Mouse (Mus musculus): ENCODE data around the gene Adam1a. TPM values are rescaled to one million over a fixed set of nuclear protein-coding genes. Genes with fewer than 3 reads are reported as not detected.

Adam1a gene
- polyA plus RNA-seq, 1 experiment from 2014 or later, result 6.9 TPM

GRCm38 (mm10) chr5:121569881-121570420 lies 24.7 kb upstream of the Adam1a start:
- Histone ChIP-seq H3K4me1 (ENCODE audit: control insufficient read depth, insufficient read depth, low read length) (no peaks in the 10 kb centered on the region), H3K27ac (replicated peaks; ENCODE audit: low read depth, low read length) (no peak overlapping the region), H3K36me3 (ENCODE audit: control insufficient read depth, insufficient read depth, low read length) (peaks cover 19% of the 10 kb centered on the region; the same call in 1 of the 2 replicates), H3K9me3 (ENCODE audit: control insufficient read depth, low read length) (no peaks in the 10 kb centered on the region), H3K4me2 (ENCODE audit: low read length) (no peak overlapping the region), H3K4me3 (replicated peaks; ENCODE audit: low read depth, low read length) (no peak overlapping the region), H3K27me3 (ENCODE audit: control insufficient read depth, insufficient read depth, low read length) (no peaks in the 10 kb centered on the region), H3K9ac (replicated peaks; ENCODE audit: low read length) (no peak overlapping the region)
- DNase-seq (peak; percentile 36), ATAC-seq (ENCODE audit: low FRiP score, low TSS enrichment) (no peak)
- WGBS, result 76% methylated on average over 8 of the region's 9 CpGs

GRCm38 (mm10) chr5:121566035-121566681 lies 20.9 kb upstream of the Adam1a start:
- WGBS, result 90% methylated on average over 16 of the region's 16 CpGs
- no peak for ATAC-seq (ENCODE audit: low FRiP score, low TSS enrichment)

GRCm38 (mm10) chr5:121564468-121564895 lies 19.2 kb upstream of the Adam1a start:
- H3K9ac ChIP-seq (replicated peaks; ENCODE audit: low read length), result no peak overlapping the region
- WGBS, result 9% methylated on average over 11 of the region's 11 CpGs
- peak overlapping the region; percentile 30 for H3K4me2 ChIP-seq (ENCODE audit: low read length)
- H3K27me3 ChIP-seq (ENCODE audit: control insufficient read depth, insufficient read depth, low read length), result no peaks in the 10 kb centered on the region
- DNase-seq (peak; percentile 89), ATAC-seq (ENCODE audit: low FRiP score, low TSS enrichment) (no peak)
- peaks cover 3% of the 10 kb centered on the region; the same call in 1 of the 2 replicates for H3K36me3 ChIP-seq (ENCODE audit: control insufficient read depth, insufficient read depth, low read length)
- H3K9me3 ChIP-seq (ENCODE audit: control insufficient read depth, low read length), result no peaks in the 10 kb centered on the region
- H3K27ac ChIP-seq (replicated peaks; ENCODE audit: low read depth, low read length), result no peak overlapping the region
- no peaks in the 10 kb centered on the region for H3K4me1 ChIP-seq (ENCODE audit: control insufficient read depth, insufficient read depth, low read length)
- H3K4me3 ChIP-seq (replicated peaks; ENCODE audit: low read depth, low read length), result no peak overlapping the region

More at GRCm38 (mm10) chr5:121566035-121566681, 20.9 kb upstream of the Adam1a start:
- peaks cover 6% of the 10 kb centered on the region; the same call in 1 of the 2 replicates for H3K36me3 ChIP-seq (ENCODE audit: control insufficient read depth, insufficient read depth, low read length)
- H3K4me3 ChIP-seq (replicated peaks; ENCODE audit: low read depth, low read length), result no peak overlapping the region
- DNase-seq, result no peak
- no peaks in the 10 kb centered on the region for H3K27me3 ChIP-seq (ENCODE audit: control insufficient read depth, insufficient read depth, low read length)
- no peaks in the 10 kb centered on the region for H3K9me3 ChIP-seq (ENCODE audit: control insufficient read depth, low read length)
- H3K4me1 ChIP-seq (ENCODE audit: control insufficient read depth, insufficient read depth, low read length), result no peaks in the 10 kb centered on the region
- no peak overlapping the region for H3K4me2 ChIP-seq (ENCODE audit: low read length)
- no peak overlapping the region for H3K27ac ChIP-seq (replicated peaks; ENCODE audit: low read depth, low read length)
- H3K9ac ChIP-seq (replicated peaks; ENCODE audit: low read length), result no peak overlapping the region

DNA sequence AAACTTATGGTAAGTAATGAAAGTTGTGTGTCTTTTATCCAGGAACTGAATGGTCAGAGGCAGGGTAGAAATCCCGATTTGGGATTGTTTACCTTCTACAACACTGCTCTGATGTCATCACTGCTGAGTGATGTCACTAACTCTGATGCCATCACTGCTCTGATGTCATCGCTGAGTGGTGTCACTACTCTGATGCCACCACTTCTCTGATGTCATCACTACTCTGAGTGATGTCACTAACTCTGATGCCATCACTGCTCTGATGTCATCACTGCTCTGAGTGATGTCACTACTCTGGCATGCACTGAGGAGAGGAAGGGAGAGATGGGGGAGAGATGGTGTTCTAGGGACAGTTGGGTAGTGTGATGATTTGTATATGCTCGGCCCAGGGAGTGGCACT lies 17.2 kb upstream of the Adam1a start:
- Histone ChIP-seq H3K4me2 (ENCODE audit: low read length) (no peak overlapping the region), H3K4me1 (ENCODE audit: control insufficient read depth, insufficient read depth, low read length) (no peaks in the 10 kb centered on the region), H3K9ac (replicated peaks; ENCODE audit: low read length) (no peak overlapping the region), H3K36me3 (ENCODE audit: control insufficient read depth, insufficient read depth, low read length) (no peaks in the 10 kb centered on the region), H3K27ac (replicated peaks; ENCODE audit: low read depth, low read length) (no peak overlapping the region), H3K4me3 (replicated peaks; ENCODE audit: low read depth, low read length) (no peak overlapping the region), H3K9me3 (ENCODE audit: control insufficient read depth, low read length) (no peaks in the 10 kb centered on the region), H3K27me3 (ENCODE audit: control insufficient read depth, insufficient read depth, low read length) (no peaks in the 10 kb centered on the region)
- 84% methylated on average over 3 of the region's 3 CpGs for WGBS
- DNase-seq (no peak), ATAC-seq (ENCODE audit: low FRiP score, low TSS enrichment) (no peak)

DNA sequence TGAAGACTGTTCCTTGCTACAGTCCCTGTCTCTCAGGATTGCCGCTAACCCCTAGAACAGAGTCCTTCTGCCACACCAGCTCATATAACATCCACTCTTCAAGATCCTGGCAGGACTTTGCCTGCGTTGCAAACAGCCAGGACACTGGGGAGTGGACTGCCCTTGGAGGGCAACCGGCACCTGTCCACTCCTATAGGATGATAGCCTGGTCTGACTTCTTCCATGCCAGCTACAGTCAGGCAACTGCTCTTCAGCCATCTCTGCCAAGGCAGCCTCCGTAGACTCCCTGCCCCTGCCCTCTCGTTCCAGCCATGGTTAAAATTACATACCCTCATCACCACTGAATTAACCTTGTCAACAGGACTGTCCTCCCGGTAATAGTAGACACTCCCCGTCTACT lies 3.9 kb upstream of the Adam1a start:
- no peak for DNase-seq
- H3K4me2 ChIP-seq (ENCODE audit: low read length), result no peak overlapping the region
- 86% methylated on average over 7 of the region's 7 CpGs for WGBS

DNA sequence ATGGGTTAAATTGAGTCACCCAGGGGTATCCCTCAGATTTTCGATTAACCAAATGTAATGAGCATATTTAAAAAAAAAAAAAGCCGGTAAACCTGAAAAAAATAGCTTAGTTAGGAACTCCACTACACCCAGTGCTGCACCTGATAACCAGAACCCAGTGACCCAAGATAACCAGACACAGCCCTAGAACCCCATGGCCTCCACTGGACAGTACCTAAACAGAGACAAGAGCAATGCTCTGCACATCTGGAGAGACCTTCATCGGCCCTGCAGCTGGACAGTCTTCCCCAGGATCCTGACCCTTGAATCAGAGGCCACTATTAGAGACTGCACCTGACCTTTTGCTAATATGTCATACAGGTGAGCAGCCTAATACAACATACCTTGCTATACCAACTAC lies 1.8 kb upstream of the Adam1a start:
- peaks cover 18% of the 10 kb centered on the region for H3K4me1 ChIP-seq (ENCODE audit: control insufficient read depth, insufficient read depth, low read length)
- 90% methylated on average over 3 of the region's 3 CpGs for WGBS
- no peak overlapping the region for H3K27ac ChIP-seq (replicated peaks; ENCODE audit: low read depth, low read length)
- 0 out of 2 replicates have a peak, but pooled peaks cover 2% of the 10 kb centered on the region for H3K36me3 ChIP-seq (ENCODE audit: control insufficient read depth, insufficient read depth, low read length)
- no peak for DNase-seq
- no peak overlapping the region for H3K4me2 ChIP-seq (ENCODE audit: low read length)
- no peaks in the 10 kb centered on the region for H3K27me3 ChIP-seq (ENCODE audit: control insufficient read depth, insufficient read depth, low read length)
- H3K4me3 ChIP-seq (replicated peaks; ENCODE audit: low read depth, low read length), result no peak overlapping the region
- ATAC-seq (ENCODE audit: low FRiP score, low TSS enrichment), result no peak
- no peaks in the 10 kb centered on the region for H3K9me3 ChIP-seq (ENCODE audit: control insufficient read depth, low read length)
- H3K9ac ChIP-seq (replicated peaks; ENCODE audit: low read length), result no peak overlapping the region

More for the DNA sequence above, 3.9 kb upstream of the Adam1a start:
- no peak overlapping the region for H3K4me3 ChIP-seq (replicated peaks; ENCODE audit: low read depth, low read length)
- H3K4me1 ChIP-seq (ENCODE audit: control insufficient read depth, insufficient read depth, low read length), result peaks cover 6% of the 10 kb centered on the region
- H3K27ac ChIP-seq (replicated peaks; ENCODE audit: low read depth, low read length), result no peak overlapping the region
- no peak for ATAC-seq (ENCODE audit: low FRiP score, low TSS enrichment)
- no peaks in the 10 kb centered on the region for H3K27me3 ChIP-seq (ENCODE audit: control insufficient read depth, insufficient read depth, low read length)
- H3K36me3 ChIP-seq (ENCODE audit: control insufficient read depth, insufficient read depth, low read length), result no peaks in the 10 kb centered on the region
- H3K9me3 ChIP-seq (ENCODE audit: control insufficient read depth, low read length), result no peaks in the 10 kb centered on the region
- H3K9ac ChIP-seq (replicated peaks; ENCODE audit: low read length), result no peak overlapping the region

DNA sequence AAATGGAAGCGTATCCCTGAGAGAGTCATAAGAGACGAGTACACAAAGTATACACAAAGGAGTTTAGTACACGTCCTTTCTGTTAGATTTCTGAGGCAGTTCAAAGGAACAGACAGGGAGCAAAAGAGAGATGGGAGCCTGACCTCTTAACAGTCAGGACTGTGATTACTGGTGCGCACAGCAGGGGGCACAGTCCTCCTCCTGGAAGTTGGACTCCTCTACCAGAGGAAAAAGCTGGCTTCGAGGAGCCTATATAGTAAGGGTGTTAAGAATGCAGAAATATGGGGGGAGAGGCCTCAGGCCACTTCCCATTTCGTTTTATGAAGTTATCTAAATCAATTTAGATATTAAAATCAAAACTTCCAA lies 1.2 kb upstream of the Adam1a start:
- no peaks in the 10 kb centered on the region for H3K9me3 ChIP-seq (ENCODE audit: control insufficient read depth, low read length)
- no peaks in the 10 kb centered on the region for H3K27me3 ChIP-seq (ENCODE audit: control insufficient read depth, insufficient read depth, low read length)
- WGBS, result 46% methylated on average over 6 of the region's 6 CpGs
- DNase-seq (peak; percentile 66), ATAC-seq (ENCODE audit: low FRiP score, low TSS enrichment) (no peak)
- peak overlapping the region; percentile 96; the same call in 1 of the 2 replicates for H3K9ac ChIP-seq (replicated peaks; ENCODE audit: low read length)
- peak overlapping the region; percentile 98; the same call in 1 of the 2 replicates for H3K27ac ChIP-seq (replicated peaks; ENCODE audit: low read depth, low read length)
- peak overlapping the region; percentile 100 for H3K4me3 ChIP-seq (replicated peaks; ENCODE audit: low read depth, low read length)
- peaks cover 18% of the 10 kb centered on the region for H3K4me1 ChIP-seq (ENCODE audit: control insufficient read depth, insufficient read depth, low read length)
- H3K36me3 ChIP-seq (ENCODE audit: control insufficient read depth, insufficient read depth, low read length), result 0 out of 2 replicates have a peak, but pooled peaks cover 2% of the 10 kb centered on the region
- peak overlapping the region; percentile 92 for H3K4me2 ChIP-seq (ENCODE audit: low read length)

GRCm38 (mm10) chr5:121545793-121546529 lies 679 bp upstream of the Adam1a start, which contains the start of gene Mapkapk5:
TSS of gene Mapkapk5 (minus strand) at chr5:121545905.
- H3K4me2 ChIP-seq (ENCODE audit: low read length), result peak within 1 kb of the TSS; percentile 92
- DNase-seq (peak; percentile 99), ATAC-seq (ENCODE audit: low FRiP score, low TSS enrichment) (peak; percentile 96)
- H3K4me1 ChIP-seq (ENCODE audit: control insufficient read depth, insufficient read depth, low read length), result peaks cover 18% of the 10 kb centered on the region
- 1% methylated on average over 55 of the region's 55 CpGs for WGBS
- no peaks in the 10 kb centered on the region for H3K9me3 ChIP-seq (ENCODE audit: control insufficient read depth, low read length)
- H3K27ac ChIP-seq (replicated peaks; ENCODE audit: low read depth, low read length), result peak within 1 kb of the TSS; percentile 98
- H3K9ac ChIP-seq (replicated peaks; ENCODE audit: low read length), result peak within 1 kb of the TSS; percentile 96
- no peaks in the 10 kb centered on the region for H3K27me3 ChIP-seq (ENCODE audit: control insufficient read depth, insufficient read depth, low read length)
- 0 out of 2 replicates have a peak, but pooled peaks cover 2% of the 10 kb centered on the region for H3K36me3 ChIP-seq (ENCODE audit: control insufficient read depth, insufficient read depth, low read length)
- H3K4me3 ChIP-seq (replicated peaks; ENCODE audit: low read depth, low read length), result peak within 1 kb of the TSS; percentile 100

Measured in midbrain, embryonic 14.5 days (tissue).